Mouse (Mus musculus) erythroblast, embryonic 14.5 days (primary cell): ENCODE data around the gene Jagn1.

Source experiments
- GATA1 ChIP-seq: IDR thresholded peaks from 2 replicates; pipeline ENCODE4 v1.6.1; 2012; ENCODE audit warnings: low read length, inconsistent platforms, mixed read lengths
- TAL1 ChIP-seq: IDR thresholded peaks from 3 replicates; pipeline ENCODE4 v1.6.1; 2012; ENCODE audit warnings: low read length, inconsistent platforms, mixed read lengths

- TF ChIP-seq TAL1 (no peak), GATA1 (no peak)
Measured at GRCm38 (mm10) chr6:113433661-113434060, 8.7 kb upstream of the Jagn1 start.
